Mouse (Mus musculus): Measurements from ENCODE around the gene Tbcb.
"Not testable (repeated sequence)": the region's sequence is repeated elsewhere in the genome, so short reads cannot be mapped to it uniquely, and the experiment has no call there.

Gene Tbcb

GRCm38 (mm10) chr7:30231669-30232454 lies at the start of gene Tbcb, which contains the start of gene Polr2i:
Gene Tbcb, minus strand, starts transcription at chr7:30232272.
Gene Polr2i, plus strand, starts transcription at chr7:30231948.
- DNase-seq (ENCODE audit: low spot score in 2 of 2) = peak; percentile 98

GRCm38 (mm10) chr7:30281522-30281921 lies 49.5 kb upstream of the Tbcb start:
- DNase-seq (ENCODE audit: low spot score in 2 of 2) = no peak

- peak; percentile 81 to 87 for DNase-seq (ENCODE audit: low spot score in 2 of 2)
These were observed 48.6 kb upstream of the Tbcb start for GRCm38 (mm10) chr7:30280670-30281138.

- DNase-seq (ENCODE audit: low spot score in 2 of 2) = peak; percentile 83 to 88
These were observed 48.0 kb upstream of the Tbcb start, which contains the start of the genes Thap8 and Wdr62 for GRCm38 (mm10) chr7:30279951-30280669. Gene Thap8, plus strand, starts transcription at chr7:30280094. Gene Wdr62, minus strand, starts transcription at chr7:30280419.

GRCm38 (mm10) chr7:30279536-30279935 lies 47.5 kb upstream of the Tbcb start:
- no peak for DNase-seq (ENCODE audit: low spot score in 2 of 2)

GRCm38 (mm10) chr7:30278911-30279310 lies 46.8 kb upstream of the Tbcb start:
- DNase-seq (ENCODE audit: low spot score in 2 of 2) = no peak

- DNase-seq (ENCODE audit: low spot score in 2 of 2) = no peak
These were observed 42.3 kb upstream of the Tbcb start for GRCm38 (mm10) chr7:30274383-30274782.

GRCm38 (mm10) chr7:30269641-30270040 lies 37.6 kb upstream of the Tbcb start:
- DNase-seq (ENCODE audit: low spot score in 2 of 2) = no peak

- no peak for DNase-seq (ENCODE audit: low spot score in 2 of 2)
These were observed 34.7 kb upstream of the Tbcb start for GRCm38 (mm10) chr7:30266780-30267179.

- DNase-seq (ENCODE audit: low spot score in 2 of 2) = no peak
These were observed 33.9 kb upstream of the Tbcb start for GRCm38 (mm10) chr7:30265935-30266334.

GRCm38 (mm10) chr7:30265531-30265930 lies 33.5 kb upstream of the Tbcb start:
- DNase-seq (ENCODE audit: low spot score in 2 of 2) = no peak

GRCm38 (mm10) chr7:30265041-30265440 lies 33.0 kb upstream of the Tbcb start:
- DNase-seq (ENCODE audit: low spot score in 2 of 2) = no peak

- no peak for DNase-seq (ENCODE audit: low spot score in 2 of 2)
These were observed 20.2 kb upstream of the Tbcb start for GRCm38 (mm10) chr7:30251956-30252954.

GRCm38 (mm10) chr7:30237374-30237773 lies 5.3 kb upstream of the Tbcb start:
- DNase-seq (ENCODE audit: low spot score in 2 of 2) = not testable (repeated sequence)

- DNase-seq (ENCODE audit: low spot score in 2 of 2) = no peak
These were observed 3.6 kb upstream of the Tbcb start, which contains the start of gene Ovol3 for GRCm38 (mm10) chr7:30235625-30236024. Gene Ovol3, minus strand, starts transcription at chr7:30235725.

GRCm38 (mm10) chr7:30235091-30235490 lies 3.0 kb upstream of the Tbcb start:
- DNase-seq (ENCODE audit: low spot score in 2 of 2) = no peak

- no peak for DNase-seq (ENCODE audit: low spot score in 2 of 2)
These were observed 2.3 kb upstream of the Tbcb start for GRCm38 (mm10) chr7:30234276-30234858.

GRCm38 (mm10) chr7:30233387-30233786 lies 1.3 kb upstream of the Tbcb start:
- DNase-seq (ENCODE audit: low spot score in 2 of 2) = peak in 1 of 2 experiments; percentile 16

GRCm38 (mm10) chr7:30232631-30233148 lies 618 bp upstream of the Tbcb start:
- DNase-seq (ENCODE audit: low spot score in 2 of 2) = no peak

GRCm38 (mm10) chr7:30231328-30231668 lies 774 bp downstream of the Tbcb start:
- DNase-seq (ENCODE audit: low spot score in 2 of 2) = no peak

GRCm38 (mm10) chr7:30224206-30224605 lies 7.9 kb downstream of the Tbcb start:
- no peak for DNase-seq (ENCODE audit: low spot score in 2 of 2)

Data from right cerebral cortex, postnatal 36 days (tissue).